Mouse (Mus musculus): ENCODE results near the gene Shh.

Gene Shh

GRCm38 (mm10) chr5:28459456-28460225 lies 7.4 kb downstream of the Shh start:
- peak; percentile 54 for DNase-seq (ENCODE audit: low read depth, low spot score)

GRCm38 (mm10) chr5:28458821-28459240 lies 8.2 kb downstream of the Shh start:
- DNase-seq (ENCODE audit: low read depth, low spot score), result peak; percentile 70

- DNase-seq (ENCODE audit: low read depth, low spot score), result peak; percentile 67
Observed at GRCm38 (mm10) chr5:28457921-28458641, 9.0 kb downstream of the Shh start.

- DNase-seq (ENCODE audit: low read depth, low spot score), result no peak
Observed at GRCm38 (mm10) chr5:28456366-28456765, 10.7 kb downstream of the Shh start.

- no peak for DNase-seq (ENCODE audit: low read depth, low spot score)
Observed at GRCm38 (mm10) chr5:28455721-28456120, 11.3 kb downstream of the Shh start.

- DNase-seq (ENCODE audit: low read depth, low spot score), result no peak
Observed at GRCm38 (mm10) chr5:28454546-28454945, 12.5 kb downstream of the Shh start.

- DNase-seq (ENCODE audit: low read depth, low spot score), result peak; percentile 91
Observed at GRCm38 (mm10) chr5:28453523-28453922, 13.5 kb downstream of the Shh start.

- no peak for DNase-seq (ENCODE audit: low read depth, low spot score)
Observed at GRCm38 (mm10) chr5:28453086-28453485, 14.0 kb downstream of the Shh start.

- peak; percentile 75 for DNase-seq (ENCODE audit: low read depth, low spot score)
Observed at GRCm38 (mm10) chr5:28451053-28451638, 15.9 kb downstream of the Shh start.

- DNase-seq (ENCODE audit: low read depth, low spot score), result no peak
Observed at GRCm38 (mm10) chr5:28450126-28450890, 16.7 kb downstream of the Shh start.

- no peak for DNase-seq (ENCODE audit: low read depth, low spot score)
Observed at GRCm38 (mm10) chr5:28425926-28426325, 41.1 kb downstream of the Shh start.

- no peak for DNase-seq (ENCODE audit: low read depth, low spot score)
Observed at GRCm38 (mm10) chr5:28423781-28424180, 43.3 kb downstream of the Shh start.

- DNase-seq (ENCODE audit: low read depth, low spot score), result peak; percentile 46
Observed at GRCm38 (mm10) chr5:28419640-28420265, 47.3 kb downstream of the Shh start.

GRCm38 (mm10) chr5:28418734-28419133 lies 48.3 kb downstream of the Shh start:
- no peak for DNase-seq (ENCODE audit: low read depth, low spot score)

- DNase-seq (ENCODE audit: low read depth, low spot score), result no peak
Observed at GRCm38 (mm10) chr5:28416029-28416428, 51.0 kb downstream of the Shh start.

- no peak for DNase-seq (ENCODE audit: low read depth, low spot score)
Observed at GRCm38 (mm10) chr5:28414076-28414475, 53.0 kb downstream of the Shh start.

- no peak for DNase-seq (ENCODE audit: low read depth, low spot score)
Observed at GRCm38 (mm10) chr5:28413533-28413932, 53.5 kb downstream of the Shh start.

GRCm38 (mm10) chr5:28412006-28412685 lies 54.9 kb downstream of the Shh start:
- DNase-seq (ENCODE audit: low read depth, low spot score), result no peak
